Mouse (Mus musculus): ENCODE measurements at regions not wholly inside any gene's neighbourhood (a gene's known extent, or its start where the extent isn't known, plus 50 kb on each side); places are given as distances from the start of the nearest gene placed in this dataset.

DNA sequence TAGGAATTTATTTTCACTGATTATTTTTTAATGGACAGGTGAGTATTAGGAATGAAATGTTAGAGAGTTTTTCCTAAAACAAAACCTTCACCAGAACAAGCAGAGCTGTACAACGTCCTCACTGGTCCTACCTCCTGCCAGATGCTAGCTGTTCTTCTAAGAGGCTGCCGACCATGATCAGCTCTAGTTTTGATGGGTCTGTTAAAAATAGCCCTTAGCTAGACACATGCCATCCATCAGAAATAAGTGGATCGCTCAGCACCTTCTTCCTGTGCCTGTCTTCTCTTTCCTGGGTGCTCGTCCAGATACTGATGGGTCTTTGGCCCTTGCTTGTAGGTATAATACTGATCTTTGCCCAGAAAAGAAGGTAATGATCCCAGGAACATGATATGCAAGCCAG lies 312.4 kb downstream of the Bche start:
- TF ChIP-seq SMC3 (IDR thresholded peaks at IDR 0.05; ENCODE audit: low read depth, low read length), result no peak
- TF ChIP-seq UBTF (IDR thresholded peaks at IDR 0.05; ENCODE audit: borderline replicate concordance, insufficient read depth, low read depth, low read length), result no peak
- TF ChIP-seq E2F4 (IDR thresholded peaks at IDR 0.05; ENCODE audit: borderline replicate concordance, low read depth, low read length), result no peak
- TF ChIP-seq MXI1 (IDR thresholded peaks at IDR 0.05; ENCODE audit: low read depth, low read length), result no peak
- TF ChIP-seq MYB (IDR thresholded peaks at IDR 0.05; ENCODE audit: low read depth, low read length), result no peak
- TF ChIP-seq TAL1 (IDR thresholded peaks at IDR 0.05; ENCODE audit: low read length), result no peak
- Histone ChIP-seq H3K9ac (ENCODE audit: control insufficient read depth, low read depth, low read length, poor library complexity, severe bottlenecking) (no peak overlapping the region), H3K9me3 (replicated peaks; ENCODE audit: insufficient read depth, low read length) (no peaks in the 10 kb centered on the region), H3K4me1 (ENCODE audit: control insufficient read depth in 1 of 2, insufficient read depth in 2 of 2, low read length in 2 of 2) (no peaks in the 10 kb centered on the region), H3K27ac (ENCODE audit: control insufficient read depth, low read depth, low read length) (no peak overlapping the region), H3K36me3 (ENCODE audit: control insufficient read depth in 1 of 2, insufficient read depth in 2 of 2, low read length in 2 of 2) (no peaks in the 10 kb centered on the region), H3K79me2 (ENCODE audit: control insufficient read depth, insufficient read depth, low read length, poor library complexity) (no peaks in the 10 kb centered on the region), H3K4me3 (ENCODE audit: control insufficient read depth in 1 of 2, insufficient read depth in 1 of 2, low read depth in 2 of 2, low read length in 2 of 2) (no peak overlapping the region), H3K27me3 (ENCODE audit: control insufficient read depth in 1 of 2, insufficient read depth in 2 of 2, low read length in 2 of 2) (no peaks in the 10 kb centered on the region)
- DNase-seq (ENCODE audit: low read depth, low spot score), result no peak

DNA sequence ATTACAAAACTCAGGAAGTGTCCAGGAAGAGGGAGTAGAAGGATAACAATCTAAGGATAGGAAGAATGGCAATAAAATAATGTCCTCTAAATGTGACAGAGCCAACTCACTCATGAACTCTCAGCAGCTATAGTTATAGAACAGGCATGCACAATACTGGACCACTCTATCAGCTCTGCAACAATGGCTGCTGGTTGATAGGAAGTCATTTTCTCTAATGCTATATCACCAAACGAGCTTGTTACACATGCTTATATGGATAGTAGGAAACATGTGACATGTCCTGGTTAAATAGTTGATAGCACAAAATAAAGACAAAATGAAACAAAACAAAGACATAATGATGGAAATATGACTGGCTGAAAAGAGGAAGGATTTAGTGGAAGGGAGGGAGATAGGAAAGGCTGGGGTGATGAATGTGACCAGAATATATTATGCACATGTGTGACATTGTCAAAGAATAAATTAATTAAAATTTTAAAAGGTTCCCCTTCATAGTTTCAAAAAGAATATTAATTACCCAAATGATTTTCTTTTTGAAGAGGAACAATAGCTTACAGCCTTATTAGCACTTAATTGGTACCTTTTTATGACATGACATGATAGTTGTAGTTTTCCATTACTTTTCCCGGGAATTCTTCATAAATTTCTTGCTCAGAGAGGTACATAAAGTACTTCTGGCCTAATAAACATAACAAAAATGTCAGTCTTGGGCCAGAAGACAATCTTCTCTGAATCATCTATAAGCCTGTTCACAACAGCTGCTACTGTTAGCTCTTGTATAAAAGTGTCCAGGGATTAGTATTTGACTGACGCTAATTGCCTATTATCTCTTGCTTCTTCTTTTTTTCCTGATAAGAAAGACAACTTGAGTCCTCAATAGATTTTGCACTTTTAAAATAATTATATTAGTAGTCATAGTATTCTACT lies 318.2 kb downstream of the Bche start:
- TF ChIP-seq ZKSCAN1 (IDR thresholded peaks at IDR 0.05; ENCODE audit: low read depth, low read length), result no peak
- no peak for TF ChIP-seq TBP (IDR thresholded peaks at IDR 0.05; ENCODE audit: low read depth, low read length)
- TF ChIP-seq RCOR1 (IDR thresholded peaks at IDR 0.05; ENCODE audit: low read depth, low read length), result no peak
- TF ChIP-seq CHD1 (IDR thresholded peaks at IDR 0.05; ENCODE audit: low read depth, low read length), result no peak
- TF ChIP-seq POLR2A (IDR thresholded peaks at IDR 0.05; ENCODE audit: control insufficient read depth in 1 of 2, insufficient read depth in 1 of 2, low read depth in 1 of 2, low read length in 2 of 2, poor library complexity in 1 of 2), result no peak
- TF ChIP-seq ETS1 (IDR thresholded peaks at IDR 0.05; ENCODE audit: low read depth, low read length), result no peak
- TF ChIP-seq BHLHE40 (IDR thresholded peaks at IDR 0.05; ENCODE audit: borderline replicate concordance, low read depth, low read length), result no peak
- TF ChIP-seq USF2 (IDR thresholded peaks at IDR 0.05; ENCODE audit: borderline replicate concordance in 1 of 2, insufficient read depth in 1 of 2, low read depth in 1 of 2, low read length in 2 of 2), result no peak
- TF ChIP-seq CTCF (IDR thresholded peaks at IDR 0.05 in 2 of 3, conservative IDR thresholded peaks at IDR 0.05 in 1 of 3; ENCODE audit: control insufficient read depth in 1 of 3, insufficient read depth in 1 of 3, low read depth in 2 of 3, low read length in 3 of 3, poor library complexity in 1 of 3, severe bottlenecking in 1 of 3), result no peak
- no peak for TF ChIP-seq MAX (IDR thresholded peaks at IDR 0.05; ENCODE audit: low read length)
- TF ChIP-seq USF1 (IDR thresholded peaks at IDR 0.05; ENCODE audit: low read depth, low read length), result no peak
- TF ChIP-seq TCF12 (IDR thresholded peaks at IDR 0.05; ENCODE audit: low read depth, low read length), result no peak
- no peak for TF ChIP-seq E2F4 (IDR thresholded peaks at IDR 0.05; ENCODE audit: borderline replicate concordance, low read depth, low read length)
- no peak for TF ChIP-seq POLR2AphosphoS5 (IDR thresholded peaks at IDR 0.05; ENCODE audit: borderline replicate concordance, low read depth, low read length)
- TF ChIP-seq SIN3A (IDR thresholded peaks at IDR 0.05; ENCODE audit: low read length), result no peak
- no peak for TF ChIP-seq GABPA (IDR thresholded peaks at IDR 0.05; ENCODE audit: low read depth, low read length)
- Histone ChIP-seq H3K9ac (ENCODE audit: control insufficient read depth, low read depth, low read length, poor library complexity, severe bottlenecking) (no peak overlapping the region), H3K27me3 (ENCODE audit: control insufficient read depth in 1 of 2, insufficient read depth in 2 of 2, low read length in 2 of 2) (no peaks in the 10 kb centered on the region), H3K36me3 (ENCODE audit: control insufficient read depth in 1 of 2, insufficient read depth in 2 of 2, low read length in 2 of 2) (no peaks in the 10 kb centered on the region), H3K27ac (ENCODE audit: control insufficient read depth, low read depth, low read length) (no peak overlapping the region), H3K79me2 (ENCODE audit: control insufficient read depth, insufficient read depth, low read length, poor library complexity) (no peaks in the 10 kb centered on the region), H3K9me3 (replicated peaks; ENCODE audit: insufficient read depth, low read length) (no peaks in the 10 kb centered on the region), H3K4me3 (ENCODE audit: control insufficient read depth in 1 of 2, insufficient read depth in 1 of 2, low read depth in 2 of 2, low read length in 2 of 2) (no peak overlapping the region), H3K4me1 (ENCODE audit: control insufficient read depth in 1 of 2, insufficient read depth in 2 of 2, low read length in 2 of 2) (no peaks in the 10 kb centered on the region)
- DNase-seq (ENCODE audit: low read depth, low spot score), result no peak
